Mouse (Mus musculus): Measurements from ENCODE around the gene Vangl2. TPM values are rescaled to one million over a fixed set of nuclear protein-coding genes. Genes with fewer than 3 reads are reported as not detected.

The Vangl2 gene
- polyA plus RNA-seq, 1 experiment from 2014 or later: 29.9 TPM

DNA sequence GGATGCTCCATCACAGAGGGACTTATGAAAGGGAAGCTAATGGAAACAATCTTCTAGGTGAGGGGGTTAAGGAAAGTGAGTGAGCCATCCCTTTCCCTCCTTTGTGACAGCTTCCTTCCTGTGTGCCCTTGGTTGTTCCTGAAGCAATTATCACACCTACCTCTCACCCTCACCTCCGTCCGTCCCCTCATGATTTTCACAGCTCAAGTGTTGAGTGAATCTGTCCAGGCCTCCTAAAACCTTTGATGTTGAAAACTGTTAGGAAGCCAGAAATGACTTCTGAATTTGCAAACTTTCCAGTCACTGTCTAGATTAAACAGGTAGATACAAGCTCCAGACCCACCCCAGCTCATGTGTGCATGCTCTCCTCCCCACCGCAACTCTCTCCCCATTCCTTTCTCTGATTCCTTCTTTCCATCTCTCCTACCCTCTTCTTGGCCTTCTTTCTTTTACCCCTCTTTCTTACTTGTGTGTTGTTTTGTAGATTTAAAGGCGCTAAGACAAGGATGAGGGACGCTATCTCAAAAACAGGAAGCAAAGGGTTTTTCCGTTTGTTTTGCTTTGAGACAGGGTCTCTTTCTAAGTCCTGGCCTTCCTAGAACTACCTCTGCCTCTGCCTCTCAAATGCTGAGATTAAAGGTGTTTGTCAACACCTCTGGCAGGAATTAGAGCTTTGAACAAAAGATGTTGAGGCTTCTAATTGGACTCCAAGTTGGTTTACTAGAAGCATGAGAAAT, 62.0 kb downstream of the Vangl2 start:
- WGBS: 74% methylated on average over 6 of the region's 6 CpGs
- Histone ChIP-seq H3K27ac (no peak overlapping the region), H3K4me3 (no peak overlapping the region), H3K27me3 (ENCODE audit: low read depth, poor library complexity, severe bottlenecking) (no peaks in the 10 kb centered on the region), H3K4me1 (no peaks in the 10 kb centered on the region), H3K36me3 (no peaks in the 10 kb centered on the region), H3K9me3 (replicated peaks) (no peaks in the 10 kb centered on the region)
- DNase-seq (ENCODE audit: low spot score): no peak

DNA sequence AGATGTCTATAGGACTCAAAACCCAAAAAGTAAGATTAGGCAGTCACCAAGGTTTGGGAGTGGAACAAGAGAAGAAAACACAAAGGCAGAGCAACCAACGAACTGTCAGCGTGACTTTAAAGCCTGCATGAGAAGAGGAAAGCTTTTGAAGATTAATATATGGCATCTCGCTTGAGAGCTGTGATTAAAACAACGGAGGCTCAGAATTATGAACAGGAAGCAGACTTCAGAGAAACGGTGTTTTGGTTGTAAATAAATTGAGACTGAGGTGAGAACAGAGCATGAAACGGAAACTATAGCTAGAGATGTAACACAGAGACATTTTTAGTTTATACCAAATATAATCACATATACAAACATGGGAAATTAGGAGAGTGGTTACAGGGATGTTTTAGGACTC, 64.6 kb downstream of the Vangl2 start:
- Histone ChIP-seq H3K4me3 (no peak overlapping the region), H3K36me3 (no peaks in the 10 kb centered on the region), H3K9me3 (replicated peaks) (no peaks in the 10 kb centered on the region), H3K4me1 (no peaks in the 10 kb centered on the region), H3K27ac (no peak overlapping the region), H3K27me3 (ENCODE audit: low read depth, poor library complexity, severe bottlenecking) (no peaks in the 10 kb centered on the region)
- WGBS: 79% methylated on average over 6 of the region's 6 CpGs
- no peak for DNase-seq (ENCODE audit: low spot score)

DNA sequence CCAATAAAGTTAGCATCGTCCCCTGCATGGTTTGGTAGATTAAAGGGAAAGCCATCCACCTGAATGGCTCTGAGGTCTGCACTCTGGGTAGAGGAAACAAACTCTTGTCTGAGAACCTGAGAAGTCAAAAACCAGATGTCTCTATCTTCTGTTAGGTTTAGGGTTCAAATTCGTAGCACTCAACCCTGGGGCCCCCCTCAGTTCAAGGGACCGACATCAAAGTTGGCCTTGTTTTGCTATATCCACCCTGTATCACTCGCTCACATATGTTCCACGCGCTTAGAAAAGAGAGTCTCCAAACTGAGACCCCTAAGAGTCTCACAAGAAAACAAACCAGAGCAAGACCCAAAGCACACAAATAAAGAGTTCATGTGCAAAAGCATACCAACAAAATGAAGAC, 66.5 kb downstream of the Vangl2 start:
- Histone ChIP-seq H3K27me3 (ENCODE audit: low read depth, poor library complexity, severe bottlenecking) (no peaks in the 10 kb centered on the region), H3K4me1 (no peaks in the 10 kb centered on the region), H3K27ac (no peak overlapping the region), H3K36me3 (no peaks in the 10 kb centered on the region), H3K9me3 (replicated peaks) (no peaks in the 10 kb centered on the region), H3K4me3 (no peak overlapping the region)
- no peak for DNase-seq (ENCODE audit: low spot score)
- 81% methylated on average over 6 of the region's 6 CpGs for WGBS

DNA sequence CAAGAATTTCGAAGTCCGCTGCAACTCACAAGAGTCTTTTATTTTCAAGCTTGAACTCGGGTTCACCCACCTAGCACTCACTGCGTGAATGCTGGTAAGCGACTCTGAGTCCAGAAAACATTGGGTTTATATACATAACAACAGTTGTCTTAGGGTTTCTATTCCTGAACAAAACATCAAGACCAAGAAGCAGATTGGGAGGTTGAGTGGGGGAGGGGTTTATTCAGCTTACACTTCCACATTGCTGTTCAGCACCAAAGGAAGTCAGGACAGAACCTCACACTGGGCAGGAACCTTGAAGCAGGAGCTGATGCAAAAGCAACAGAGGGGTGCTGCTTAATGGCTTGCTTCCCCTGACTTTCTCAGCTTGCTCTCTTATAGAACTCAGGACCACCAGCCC, 67.5 kb downstream of the Vangl2 start:
- no peaks in the 10 kb centered on the region for H3K9me3 ChIP-seq (replicated peaks)
- no peak for DNase-seq (ENCODE audit: low spot score)
- no peaks in the 10 kb centered on the region for H3K27me3 ChIP-seq (ENCODE audit: low read depth, poor library complexity, severe bottlenecking)
- 91% methylated on average over 5 of the region's 5 CpGs for WGBS
- H3K36me3 ChIP-seq: no peaks in the 10 kb centered on the region
- no peak overlapping the region for H3K27ac ChIP-seq
- H3K4me1 ChIP-seq: no peaks in the 10 kb centered on the region
- no peak overlapping the region for H3K4me3 ChIP-seq

DNA sequence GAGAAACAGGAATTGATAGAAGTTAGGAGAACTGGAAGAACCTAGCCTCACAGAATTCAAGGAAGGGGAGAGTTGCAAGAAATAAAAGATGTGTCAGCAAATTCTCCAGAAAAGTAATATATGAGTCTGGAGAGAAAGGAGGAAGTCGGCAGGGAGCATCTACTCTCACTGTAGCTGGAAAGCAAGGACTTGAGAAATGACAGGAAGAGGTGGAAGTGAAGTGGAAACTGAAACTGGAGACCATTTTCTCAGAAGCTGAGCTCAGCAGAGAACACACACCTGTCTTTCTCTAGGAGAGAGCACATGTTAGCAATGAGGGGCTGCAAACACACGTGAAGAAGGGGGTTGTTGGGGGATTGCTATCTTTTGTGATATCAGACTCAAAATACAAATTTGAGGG, 70.8 kb downstream of the Vangl2 start:
- WGBS: 87% methylated on average over 2 of the region's 2 CpGs
- no peaks in the 10 kb centered on the region for H3K4me1 ChIP-seq
- H3K27me3 ChIP-seq (ENCODE audit: low read depth, poor library complexity, severe bottlenecking): no peaks in the 10 kb centered on the region
- no peaks in the 10 kb centered on the region for H3K36me3 ChIP-seq
- H3K27ac ChIP-seq: no peak overlapping the region
- no peak overlapping the region for H3K4me3 ChIP-seq
- no peak for DNase-seq (ENCODE audit: low spot score)
- no peaks in the 10 kb centered on the region for H3K9me3 ChIP-seq (replicated peaks)

DNA sequence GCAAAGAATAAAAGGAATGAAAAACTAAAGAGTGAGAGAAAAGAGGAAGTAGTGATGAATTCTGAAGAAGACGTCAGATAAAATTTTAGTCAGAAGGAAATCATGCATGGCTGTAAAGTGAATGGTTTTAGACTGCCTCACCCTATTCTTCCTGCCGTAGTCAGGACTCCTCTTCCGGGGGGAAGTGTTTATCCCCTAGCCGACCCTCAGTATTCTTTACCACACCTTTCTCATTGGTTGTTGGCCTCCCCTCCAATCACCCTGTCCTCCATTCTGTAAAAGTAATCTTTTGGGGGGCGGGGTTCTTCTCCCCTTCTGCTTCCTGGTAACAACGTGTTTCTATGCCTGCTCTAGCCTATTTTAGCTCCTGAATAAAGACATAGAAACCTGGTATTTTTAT, 73.2 kb downstream of the Vangl2 start:
- Histone ChIP-seq H3K4me3 (no peak overlapping the region), H3K4me1 (no peaks in the 10 kb centered on the region), H3K27ac (no peak overlapping the region), H3K9me3 (replicated peaks) (no peaks in the 10 kb centered on the region), H3K36me3 (no peaks in the 10 kb centered on the region), H3K27me3 (ENCODE audit: low read depth, poor library complexity, severe bottlenecking) (no peaks in the 10 kb centered on the region)
- WGBS: 72% methylated on average over 6 of the region's 6 CpGs
- no peak for DNase-seq (ENCODE audit: low spot score)

Other genes starting within 250 kb of the Vangl2 start
- 0.23 and 0.44 TPM in 2 replicates for gene Cd84, start 188.7 kb downstream of the Vangl2 start, polyA plus RNA-seq (2016; fragmentation: Nextera tagmentation; extraction: Ambion mirVana)
- gene Gm10521, start 132.8 kb downstream of the Vangl2 start, polyA plus RNA-seq (2016; fragmentation: Nextera tagmentation; extraction: Ambion mirVana): not detected in 2 replicates
- not detected in 2 replicates for gene Slamf6, start 110.9 kb downstream of the Vangl2 start, polyA plus RNA-seq (2016; fragmentation: Nextera tagmentation; extraction: Ambion mirVana)
- not detected in 2 replicates for gene Nhlh1, start 29.1 kb upstream of the Vangl2 start, polyA plus RNA-seq (2016; fragmentation: Nextera tagmentation; extraction: Ambion mirVana)
- 155 and 201 TPM in 2 replicates for gene Copa, start 54.1 kb upstream of the Vangl2 start, polyA plus RNA-seq (2016; fragmentation: Nextera tagmentation; extraction: Ambion mirVana)
- gene Ncstn, start 54.4 kb upstream of the Vangl2 start, polyA plus RNA-seq (2016; fragmentation: Nextera tagmentation; extraction: Ambion mirVana): 83.4 and 95.9 TPM in 2 replicates
- 195 and 206 TPM in 2 replicates for gene Pex19, start 98.3 kb upstream of the Vangl2 start, polyA plus RNA-seq (2016; fragmentation: Nextera tagmentation; extraction: Ambion mirVana)
- gene Dcaf8, start 119.6 kb upstream of the Vangl2 start, polyA plus RNA-seq (2016; fragmentation: Nextera tagmentation; extraction: Ambion mirVana): 125 and 156 TPM in 2 replicates
- 68.0 and 88.4 TPM in 2 replicates for gene Pea15a, start 178.4 kb upstream of the Vangl2 start, polyA plus RNA-seq (2016; fragmentation: Nextera tagmentation; extraction: Ambion mirVana)
- 1.0 and 1.6 TPM in 2 replicates for gene Casq1, start 191.4 kb upstream of the Vangl2 start, polyA plus RNA-seq (2016; fragmentation: Nextera tagmentation; extraction: Ambion mirVana)
- not detected in 2 replicates for gene Atp1a4, start 230.0 kb upstream of the Vangl2 start, polyA plus RNA-seq (2016; fragmentation: Nextera tagmentation; extraction: Ambion mirVana)
- gene Igsf8, start 233.2 kb upstream of the Vangl2 start, polyA plus RNA-seq (2016; fragmentation: Nextera tagmentation; extraction: Ambion mirVana): 30.0 and 40.8 TPM in 2 replicates